22 mouse cellular contexts compared by ENCODE assay signal in the genomic region with DNA sequence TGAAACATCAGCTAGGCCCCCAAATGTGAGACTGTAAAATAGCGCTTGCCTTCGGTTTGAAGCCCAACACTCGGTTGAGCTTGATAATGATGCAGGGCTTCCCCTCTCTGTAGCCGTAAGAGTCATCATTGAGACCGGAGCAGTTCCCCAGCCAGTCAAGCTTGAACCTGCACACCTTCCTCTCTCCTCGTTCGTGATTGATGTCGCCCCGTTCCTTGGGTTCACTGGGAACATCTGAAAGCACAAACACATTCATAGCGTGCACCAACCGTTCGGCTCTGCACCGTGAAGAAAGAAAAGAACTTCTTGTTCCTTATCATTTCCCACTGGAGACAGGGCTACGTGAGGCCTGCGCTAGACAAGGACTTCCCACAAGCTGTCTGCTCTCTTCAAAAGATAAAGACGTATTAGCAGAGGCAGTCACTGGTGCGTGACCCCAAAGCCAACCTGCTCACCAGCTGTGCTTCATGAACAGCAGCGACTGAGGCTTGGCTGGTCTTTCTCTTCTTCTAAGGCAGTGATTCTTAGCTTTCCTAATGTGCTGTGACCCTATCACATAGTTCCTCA. TPM values are rescaled to one million over a fixed set of nuclear protein-coding genes. Genes with fewer than 3 reads are reported as not detected.
A peak's percentile ranks its signal among the peaks of the same experiment; 100 is the strongest.
DNase-seq lines count a peak whose midpoint lies in the region; ATAC-seq lines count a peak whose summit lies in the region.
"Had no signal": no experiment of that assay in that cellular context is flagged by ENCODE, and none has a peak within 500 bp of the region (broad histone marks: within the 10 kb centered on the region; RNA-seq: fewer than 3 reads in every experiment).

No protein-coding gene starts in this region.

- 46% methylated on average over 18 of the region's 18 CpGs for WGBS in heart, embryonic 15.5 days
- 55% methylated on average over 18 of the region's 18 CpGs for WGBS in heart, embryonic 10.5 days
- 61% methylated on average over 18 of the region's 18 CpGs for WGBS in midbrain, embryonic 11.5 days
- 51% methylated on average over 18 of the region's 18 CpGs for WGBS in midbrain, embryonic 15.5 days
- WGBS in liver, embryonic 15.5 days (ENCODE audit: insufficient replicate concordance): 30% methylated on average over 18 of the region's 18 CpGs

- no peak overlapping the region for H3K4me2 ChIP-seq in heart, embryonic 15.5 days
- H3K4me2 ChIP-seq in midbrain, embryonic 11.5 days: no peak overlapping the region
- no peak overlapping the region for H3K4me2 ChIP-seq in midbrain, embryonic 15.5 days
- H3K4me2 ChIP-seq in liver, embryonic 15.5 days: peak overlapping the region; percentile 36
- H3K4me2 ChIP-seq: forebrain, embryonic 13.5 days; hindbrain, embryonic 12.5 days; kidney, embryonic 15.5 days; limb, embryonic 13.5 days; neural tube, embryonic 12.5 days had no signal

- DNase-seq in heart, embryonic 10.5 days (ENCODE audit: low spot score): no peak
- peak; percentile 86 for DNase-seq in midbrain, embryonic 11.5 days (ENCODE audit: low spot score, missing footprints)
- DNase-seq in retina, embryonic 14.5 days (ENCODE audit: low spot score): no peak
- DNase-seq: adrenal gland, postnatal 36 days; cerebellum, postnatal 10 days; gastrocnemius, postnatal 25 days; lung, postnatal 10 days; right cerebral cortex, postnatal 4 days; thymus, postnatal 36 days had no signal

- peaks cover 85% of the 10 kb centered on the region for H3K36me3 ChIP-seq in heart, embryonic 15.5 days
- peaks cover 96% of the 10 kb centered on the region for H3K36me3 ChIP-seq in heart, embryonic 10.5 days
- H3K36me3 ChIP-seq in midbrain, embryonic 11.5 days (ENCODE audit: control insufficient read depth, insufficient read depth, low read length): peaks cover 3% of the 10 kb centered on the region; the same call in 1 of the 2 replicates
- peaks cover 58% of the 10 kb centered on the region for H3K36me3 ChIP-seq in midbrain, embryonic 15.5 days (replicated peaks)
- peaks cover 9% of the 10 kb centered on the region; the same call in 1 of the 2 replicates for H3K36me3 ChIP-seq in liver, embryonic 15.5 days (replicated peaks)

- H3K9me3 ChIP-seq in heart, embryonic 15.5 days (replicated peaks): no peaks in the 10 kb centered on the region
- no peaks in the 10 kb centered on the region for H3K9me3 ChIP-seq in heart, embryonic 10.5 days
- no peaks in the 10 kb centered on the region for H3K9me3 ChIP-seq in midbrain, embryonic 11.5 days (ENCODE audit: control insufficient read depth, low read length)
- no peaks in the 10 kb centered on the region for H3K9me3 ChIP-seq in midbrain, embryonic 15.5 days
- no peaks in the 10 kb centered on the region for H3K9me3 ChIP-seq in liver, embryonic 15.5 days (replicated peaks)
- H3K9me3 ChIP-seq: embryonic facial prominence, embryonic 10.5 days; forebrain, embryonic 13.5 days; hindbrain, embryonic 12.5 days; kidney, embryonic 15.5 days; limb, embryonic 13.5 days; megakaryocyte, embryonic 14.5 days; neural tube, embryonic 12.5 days had no signal

- no peak overlapping the region for H3K4me3 ChIP-seq in heart, embryonic 15.5 days
- H3K4me3 ChIP-seq in heart, embryonic 10.5 days: no peak overlapping the region
- H3K4me3 ChIP-seq in midbrain, embryonic 11.5 days (ENCODE audit: low read depth, low read length): no peak overlapping the region
- H3K4me3 ChIP-seq in midbrain, embryonic 15.5 days: no peak overlapping the region
- H3K4me3 ChIP-seq in liver, embryonic 15.5 days (replicated peaks): no peak overlapping the region
- H3K4me3 ChIP-seq: embryonic facial prominence, embryonic 10.5 days; forebrain, embryonic 13.5 days; hindbrain, embryonic 12.5 days; kidney, embryonic 15.5 days; left cerebral cortex, adult 2 months; limb, embryonic 13.5 days; megakaryocyte, embryonic 14.5 days; neural tube, embryonic 12.5 days had no signal

- H3K9ac ChIP-seq in heart, embryonic 15.5 days: no peak overlapping the region
- H3K9ac ChIP-seq in midbrain, embryonic 11.5 days (ENCODE audit: low read length): no peak overlapping the region
- H3K9ac ChIP-seq in midbrain, embryonic 15.5 days: no peak overlapping the region
- no peak overlapping the region for H3K9ac ChIP-seq in liver, embryonic 15.5 days
- H3K9ac ChIP-seq: forebrain, embryonic 13.5 days; hindbrain, embryonic 12.5 days; kidney, embryonic 15.5 days; limb, embryonic 13.5 days; neural tube, embryonic 12.5 days had no signal

- no peaks in the 10 kb centered on the region for H3K27me3 ChIP-seq in heart, embryonic 15.5 days
- H3K27me3 ChIP-seq in heart, embryonic 10.5 days (ENCODE audit: insufficient read depth, poor library complexity, severe bottlenecking): no peaks in the 10 kb centered on the region
- H3K27me3 ChIP-seq in midbrain, embryonic 11.5 days (ENCODE audit: control insufficient read depth, insufficient read depth, low read length): no peaks in the 10 kb centered on the region
- H3K27me3 ChIP-seq in midbrain, embryonic 15.5 days (replicated peaks): no peaks in the 10 kb centered on the region
- no peaks in the 10 kb centered on the region for H3K27me3 ChIP-seq in liver, embryonic 15.5 days
- H3K27me3 ChIP-seq: forebrain, embryonic 13.5 days; hindbrain, embryonic 12.5 days; kidney, embryonic 15.5 days; limb, embryonic 13.5 days; neural tube, embryonic 12.5 days had no signal

- no peak for ATAC-seq in heart, embryonic 15.5 days (replicated peaks; ENCODE audit: insufficient number of reproducible peaks, insufficient read depth, low FRiP score, low read depth)
- ATAC-seq in midbrain, embryonic 11.5 days (ENCODE audit: low FRiP score): no peak; the same call in 1 of the 2 replicates
- no peak for ATAC-seq in midbrain, embryonic 15.5 days (replicated peaks)
- ATAC-seq in liver, embryonic 15.5 days (ENCODE audit: insufficient read depth): peak; percentile 82
- no peak for ATAC-seq in frontal cortex, adult (ENCODE audit: low TSS enrichment)
- ATAC-seq: forebrain, embryonic 13.5 days; inflammation-experienced regulatory T-cells, adult 6 months had no signal

- peaks cover 6% of the 10 kb centered on the region; the same call in 1 of the 2 replicates for H3K4me1 ChIP-seq in heart, embryonic 15.5 days (replicated peaks)
- H3K4me1 ChIP-seq in heart, embryonic 10.5 days: no peaks in the 10 kb centered on the region
- H3K4me1 ChIP-seq in midbrain, embryonic 11.5 days (ENCODE audit: control insufficient read depth, insufficient read depth, low read length): no peaks in the 10 kb centered on the region
- H3K4me1 ChIP-seq in midbrain, embryonic 15.5 days: no peaks in the 10 kb centered on the region
- H3K4me1 ChIP-seq in liver, embryonic 15.5 days (replicated peaks): peaks cover 17% of the 10 kb centered on the region; the same call in 1 of the 2 replicates
- H3K4me1 ChIP-seq: embryonic facial prominence, embryonic 10.5 days; forebrain, embryonic 13.5 days; hindbrain, embryonic 12.5 days; limb, embryonic 13.5 days; neural tube, embryonic 12.5 days had no signal

- H3K27ac ChIP-seq in heart, embryonic 15.5 days: 0 out of 2 replicates have a peak overlapping the region, but pooled peaks have one; percentile 22
- H3K27ac ChIP-seq in heart, embryonic 10.5 days: no peak overlapping the region
- no peak overlapping the region for H3K27ac ChIP-seq in midbrain, embryonic 11.5 days (ENCODE audit: low read depth, low read length)
- H3K27ac ChIP-seq in midbrain, embryonic 15.5 days: no peak overlapping the region
- H3K27ac ChIP-seq in liver, embryonic 15.5 days (replicated peaks): no peak overlapping the region
- H3K27ac ChIP-seq: embryonic facial prominence, embryonic 10.5 days; forebrain, embryonic 13.5 days; hindbrain, embryonic 12.5 days; kidney, embryonic 15.5 days; left cerebral cortex, adult 2 months; limb, embryonic 13.5 days; neural tube, embryonic 12.5 days had no signal

RNA-seq across cellular contexts. Expression of gene Atp1b1, which starts 16.7 kb away (rescaled TPM):
- polyA plus RNA-seq in heart, embryonic 15.5 days (2015; fragmentation: Nextera tagmentation; extraction: Ambion mirVana): 267 and 301 TPM in 2 replicates
- polyA plus RNA-seq in heart, embryonic 10.5 days (2016; fragmentation: Nextera tagmentation; extraction: Ambion mirVana): 181 and 298 TPM in 2 replicates
- polyA plus RNA-seq in midbrain, embryonic 11.5 days (2014; fragmentation: Nextera tagmentation; extraction: Ambion mirVana): 35.5 and 36.7 TPM in 2 replicates
- polyA plus RNA-seq in midbrain, embryonic 15.5 days (2015; fragmentation: Nextera tagmentation; extraction: Ambion mirVana): 210 and 216 TPM in 2 replicates
- 13.5 and 15.7 TPM in 2 replicates for polyA plus RNA-seq in liver, embryonic 15.5 days (2015; fragmentation: Nextera tagmentation; extraction: Ambion mirVana)
